Mouse (Mus musculus) forebrain, embryonic 13.5 days (tissue): ENCODE results near the gene Slc9b2. TPM values are rescaled to one million over a fixed set of nuclear protein-coding genes. Genes with fewer than 3 reads are reported as not detected.
A peak's percentile ranks its signal among the peaks of the same experiment; 100 is the strongest.

Experiments
- ATAC-seq: fragments of 200-750 bp; cut with Nextera tagmentation; 2 replicates; pipeline ENCODE4 v1.8.0; 2017
- H3K27ac ChIP-seq: fragments of 300-500 bp; sonication (generic); 2 replicates; pipeline ENCODE4 v1.5.1; 2015; ENCODE audit warnings: inconsistent platforms, mild to moderate bottlenecking, moderate library complexity
- H3K27me3 ChIP-seq: fragments of 300-500 bp; sonication (generic); 2 replicates; pipeline ENCODE4 v1.6.1; 2015; ENCODE audit warnings: mild to moderate bottlenecking, inconsistent platforms
- H3K36me3 ChIP-seq: fragments of 300-500 bp; sonication (generic); 2 replicates; pipeline ENCODE4 v1.6.1; 2015; ENCODE audit warnings: mild to moderate bottlenecking, inconsistent platforms; ENCODE audit not compliant: poor library complexity, severe bottlenecking
- H3K4me1 ChIP-seq: fragments of 300-500 bp; sonication (generic); 2 replicates; pipeline ENCODE4 v1.6.1; 2015; ENCODE audit warnings: inconsistent platforms
- H3K4me2 ChIP-seq: fragments of 300-500 bp; sonication (generic); 2 replicates; pipeline ENCODE4 v1.6.1; 2015; ENCODE audit warnings: inconsistent platforms, mild to moderate bottlenecking, moderate library complexity
- H3K4me3 ChIP-seq: fragments of 300-500 bp; sonication (generic); 2 replicates; pipeline ENCODE4 v1.5.1; 2015; ENCODE audit warnings: mild to moderate bottlenecking, inconsistent platforms
- H3K9ac ChIP-seq: fragments of 300-500 bp; sonication (generic); 2 replicates; pipeline ENCODE4 v1.6.1; 2015; ENCODE audit warnings: mild to moderate bottlenecking, inconsistent platforms
- H3K9me3 ChIP-seq: fragments of 300-500 bp; sonication (generic); replicated peaks from 2 replicates; pipeline ENCODE4 v1.6.1; 2016; ENCODE audit warnings: inconsistent platforms
- WGBS: fragments of 180-500 bp; shearing (Covaris S2); methylation state at CpG from one replicate; pipeline ENCODE4 v1.1.7; 2015; 5-methylcytosine and 5-hydroxymethylcytosine counted together
- polyA plus RNA-seq: library from polyadenylated mRNA; unstranded; fragments of >200 nt; fragmentation: Nextera tagmentation; extraction: Ambion mirVana; gene quantifications from 2 replicates; pipeline ENCODE4 v1.2.1, GENCODE M21; 2015

Slc9b2 gene
- polyA plus RNA-seq, 1 experiment from 2014 or later, result 0.83 TPM

GRCm38 (mm10) chr3:135285807-135286206, 21.7 kb upstream of the Slc9b2 start:
- Histone ChIP-seq H3K9ac (no peak overlapping the region), H3K9me3 (no peaks in the 10 kb centered on the region), H3K4me3 (no peak overlapping the region), H3K27me3 (no peaks in the 10 kb centered on the region), H3K27ac (no peak overlapping the region), H3K36me3 (no peaks in the 10 kb centered on the region), H3K4me2 (no peak overlapping the region), H3K4me1 (peaks cover under 1% of the 10 kb centered on the region; the same call in 1 of the 2 replicates)
- WGBS, result 73% methylated on average over 3 of the region's 3 CpGs
- no peak for ATAC-seq

DNA sequence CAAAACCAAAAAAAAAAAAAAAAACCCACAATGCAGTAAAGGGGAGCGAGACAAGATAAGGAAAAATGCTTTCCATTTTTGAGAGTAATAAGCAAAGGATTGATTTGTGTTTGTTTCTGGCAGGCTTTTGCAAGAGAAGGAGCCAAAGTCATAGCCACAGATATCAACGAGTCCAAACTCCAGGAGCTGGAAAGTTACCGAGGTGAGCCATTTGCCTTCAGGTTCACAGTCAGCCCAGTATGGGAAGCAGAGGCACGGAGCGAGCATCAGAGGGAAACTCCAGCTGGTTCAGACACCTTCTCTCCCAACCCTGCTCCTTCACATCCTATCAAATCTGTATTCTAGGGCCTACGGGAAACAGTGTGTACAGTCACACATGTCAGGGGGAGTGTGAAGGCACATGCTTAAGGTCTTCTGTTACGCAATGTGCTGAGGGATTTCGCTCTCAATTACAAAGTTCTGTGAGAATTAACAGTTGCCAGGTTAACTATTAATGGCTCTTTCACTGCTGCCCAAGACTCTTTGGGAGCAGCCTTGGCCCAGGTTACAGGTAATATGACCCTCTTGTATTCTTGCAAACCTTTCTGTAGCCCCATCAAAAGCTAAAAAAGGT, 19.3 kb upstream of the Slc9b2 start:
- Histone ChIP-seq H3K36me3 (no peaks in the 10 kb centered on the region), H3K4me2 (no peak overlapping the region), H3K27me3 (no peaks in the 10 kb centered on the region), H3K4me3 (no peak overlapping the region), H3K9me3 (no peaks in the 10 kb centered on the region), H3K9ac (no peak overlapping the region), H3K4me1 (no peaks in the 10 kb centered on the region), H3K27ac (no peak overlapping the region)
- ATAC-seq, result no peak
- WGBS, result 91% methylated on average over 8 of the region's 8 CpGs

- ATAC-seq, result no peak
- H3K9me3 ChIP-seq, result no peaks in the 10 kb centered on the region
- H3K4me1 ChIP-seq, result no peaks in the 10 kb centered on the region
- no peak overlapping the region for H3K9ac ChIP-seq
- 92% methylated on average over 1 of the region's 1 CpGs for WGBS
- H3K27ac ChIP-seq, result no peak overlapping the region
- H3K27me3 ChIP-seq, result no peaks in the 10 kb centered on the region
- H3K36me3 ChIP-seq, result no peaks in the 10 kb centered on the region
- H3K4me3 ChIP-seq, result no peak overlapping the region
- no peak overlapping the region for H3K4me2 ChIP-seq
Measured at GRCm38 (mm10) chr3:135289148-135289547, 18.4 kb upstream of the Slc9b2 start.

GRCm38 (mm10) chr3:135290249-135290894, 17.1 kb upstream of the Slc9b2 start:
- H3K9me3 ChIP-seq, result no peaks in the 10 kb centered on the region
- no peak overlapping the region for H3K4me3 ChIP-seq
- no peaks in the 10 kb centered on the region for H3K27me3 ChIP-seq
- H3K4me1 ChIP-seq, result no peaks in the 10 kb centered on the region
- H3K4me2 ChIP-seq, result no peak overlapping the region
- H3K36me3 ChIP-seq, result no peaks in the 10 kb centered on the region
- peak; percentile 85 for ATAC-seq
- no peak overlapping the region for H3K27ac ChIP-seq
- H3K9ac ChIP-seq, result no peak overlapping the region
- 97% methylated on average over 5 of the region's 7 CpGs for WGBS

- Histone ChIP-seq H3K4me3 (no peak overlapping the region), H3K36me3 (no peaks in the 10 kb centered on the region), H3K27ac (no peak overlapping the region), H3K9me3 (no peaks in the 10 kb centered on the region), H3K4me1 (no peaks in the 10 kb centered on the region), H3K27me3 (no peaks in the 10 kb centered on the region), H3K4me2 (no peak overlapping the region), H3K9ac (no peak overlapping the region)
- ATAC-seq, result peak; percentile 50; the same call in 1 of the 2 replicates
- WGBS, result 45% methylated on average over 7 of the region's 7 CpGs
Measured at GRCm38 (mm10) chr3:135293703-135294102, 13.8 kb upstream of the Slc9b2 start.

DNA sequence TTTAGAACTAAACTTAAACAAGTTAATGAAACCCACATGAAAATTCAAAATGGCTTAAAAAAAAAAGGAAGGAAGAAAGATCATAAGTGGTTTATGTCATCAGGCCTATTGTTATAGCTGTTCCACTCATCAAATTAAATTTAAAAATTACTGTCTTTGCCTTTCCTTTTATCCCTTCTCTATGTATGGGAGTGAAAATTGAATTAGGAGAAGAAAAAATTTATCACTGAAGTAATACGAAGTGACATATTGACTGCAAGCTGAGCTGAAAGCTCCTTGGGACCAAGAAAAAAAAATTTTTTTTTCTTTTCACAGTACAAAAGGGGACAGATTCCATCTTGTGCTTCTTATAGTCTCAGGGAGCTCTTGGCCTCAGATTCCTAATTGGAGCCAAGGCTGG, 11.9 kb upstream of the Slc9b2 start:
- H3K9me3 ChIP-seq, result no peaks in the 10 kb centered on the region
- H3K4me1 ChIP-seq, result no peaks in the 10 kb centered on the region
- 81% methylated on average over 1 of the region's 1 CpGs for WGBS
- no peak overlapping the region for H3K9ac ChIP-seq
- no peak for ATAC-seq
- no peaks in the 10 kb centered on the region for H3K36me3 ChIP-seq
- no peak overlapping the region for H3K4me2 ChIP-seq
- no peak overlapping the region for H3K4me3 ChIP-seq
- no peak overlapping the region for H3K27ac ChIP-seq
- no peaks in the 10 kb centered on the region for H3K27me3 ChIP-seq

- H3K36me3 ChIP-seq, result no peaks in the 10 kb centered on the region
- H3K4me3 ChIP-seq, result no peak overlapping the region
- 81% methylated on average over 3 of the region's 3 CpGs for WGBS
- no peak for ATAC-seq
- no peaks in the 10 kb centered on the region for H3K4me1 ChIP-seq
- no peak overlapping the region for H3K4me2 ChIP-seq
- H3K9me3 ChIP-seq, result no peaks in the 10 kb centered on the region
- no peaks in the 10 kb centered on the region for H3K27me3 ChIP-seq
- H3K9ac ChIP-seq, result no peak overlapping the region
- no peak overlapping the region for H3K27ac ChIP-seq
Measured at GRCm38 (mm10) chr3:135298560-135298959, 8.9 kb upstream of the Slc9b2 start.

- H3K4me1 ChIP-seq, result peaks cover 9% of the 10 kb centered on the region
- WGBS, result 83% methylated on average over 6 of the region's 6 CpGs
- no peak overlapping the region for H3K27ac ChIP-seq
- H3K27me3 ChIP-seq, result no peaks in the 10 kb centered on the region
- no peaks in the 10 kb centered on the region for H3K36me3 ChIP-seq
- no peak for ATAC-seq
- H3K4me2 ChIP-seq, result no peak overlapping the region
- no peak overlapping the region for H3K9ac ChIP-seq
- no peaks in the 10 kb centered on the region for H3K9me3 ChIP-seq
- H3K4me3 ChIP-seq, result no peak overlapping the region
Measured at GRCm38 (mm10) chr3:135300081-135300480, 7.4 kb upstream of the Slc9b2 start.

GRCm38 (mm10) chr3:135304060-135304459, 3.4 kb upstream of the Slc9b2 start:
- H3K9ac ChIP-seq, result 0 out of 2 replicates have a peak overlapping the region, but pooled peaks have one; percentile 9
- no peaks in the 10 kb centered on the region for H3K27me3 ChIP-seq
- no peaks in the 10 kb centered on the region for H3K9me3 ChIP-seq
- no peak overlapping the region for H3K4me2 ChIP-seq
- no peaks in the 10 kb centered on the region for H3K36me3 ChIP-seq
- H3K27ac ChIP-seq, result no peak overlapping the region
- H3K4me1 ChIP-seq, result peaks cover 14% of the 10 kb centered on the region
- no peak for ATAC-seq
- H3K4me3 ChIP-seq, result no peak overlapping the region
- 9% methylated on average over 6 of the region's 6 CpGs for WGBS

- no peak; the same call in 1 of the 2 replicates for ATAC-seq
- H3K4me3 ChIP-seq, result no peak overlapping the region
- 5% methylated on average over 9 of the region's 9 CpGs for WGBS
- H3K9ac ChIP-seq, result no peak overlapping the region
- H3K36me3 ChIP-seq, result no peaks in the 10 kb centered on the region
- peaks cover 14% of the 10 kb centered on the region for H3K4me1 ChIP-seq
- no peaks in the 10 kb centered on the region for H3K9me3 ChIP-seq
- H3K27ac ChIP-seq, result no peak overlapping the region
- no peaks in the 10 kb centered on the region for H3K27me3 ChIP-seq
- peak overlapping the region; percentile 3; the same call in 1 of the 2 replicates for H3K4me2 ChIP-seq
Measured at GRCm38 (mm10) chr3:135304566-135304965, 2.9 kb upstream of the Slc9b2 start.

DNA sequence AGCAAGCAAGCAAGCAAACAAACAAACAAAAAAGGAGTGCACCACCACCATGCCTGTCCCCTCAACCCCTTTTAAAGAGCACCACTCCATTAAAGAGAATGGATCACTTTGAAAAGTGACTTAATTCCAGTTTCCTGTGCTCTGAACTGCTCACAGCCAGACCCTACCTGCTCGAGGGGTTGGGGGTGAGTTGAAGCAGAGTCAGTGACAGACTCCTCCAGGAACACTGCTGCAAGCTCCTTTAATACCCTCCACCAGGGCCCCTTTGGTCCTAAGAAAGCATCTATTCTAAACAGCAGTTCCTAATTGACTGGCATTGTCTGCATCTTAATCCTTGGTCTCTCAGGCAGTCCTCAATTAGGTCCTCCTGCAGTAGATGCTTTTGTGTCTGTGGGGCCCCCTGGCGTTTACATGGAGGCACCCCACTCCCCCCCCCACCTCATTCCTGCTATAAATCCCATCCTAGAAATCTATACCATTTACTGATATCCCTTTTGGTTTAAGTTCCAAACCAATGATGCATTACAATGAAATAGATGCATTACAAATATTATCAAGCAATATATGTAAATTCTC, 5.5 kb downstream of the Slc9b2 start:
- H3K4me3 ChIP-seq, result no peak overlapping the region
- no peak overlapping the region for H3K9ac ChIP-seq
- H3K27ac ChIP-seq, result no peak overlapping the region
- H3K27me3 ChIP-seq, result no peaks in the 10 kb centered on the region
- WGBS, result 4% methylated on average over 2 of the region's 2 CpGs
- peaks cover 5% of the 10 kb centered on the region for H3K9me3 ChIP-seq
- no peak overlapping the region for H3K4me2 ChIP-seq
- ATAC-seq, result no peak
- peaks cover 5% of the 10 kb centered on the region; the same call in 1 of the 2 replicates for H3K36me3 ChIP-seq
- H3K4me1 ChIP-seq, result peaks cover 6% of the 10 kb centered on the region; the same call in 1 of the 2 replicates

DNA sequence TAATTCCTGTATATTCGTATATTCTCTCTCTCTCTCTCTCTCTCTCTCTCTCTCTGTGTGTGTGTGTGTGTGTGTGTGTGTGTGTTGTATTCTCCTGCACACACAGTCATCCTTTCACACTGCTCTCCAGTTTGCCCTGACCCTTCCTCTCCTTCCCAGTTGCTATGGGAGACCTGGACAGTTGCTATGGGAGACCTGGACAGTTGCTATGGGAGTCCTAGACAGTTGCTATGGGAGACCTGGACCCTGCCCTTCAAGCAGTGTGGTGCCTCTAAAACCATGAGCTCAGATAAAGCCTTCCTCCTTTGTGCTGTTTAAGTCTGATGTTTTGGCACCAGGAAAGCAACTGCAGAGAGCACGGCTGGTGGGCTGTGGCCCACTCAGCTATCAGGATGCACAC, 6.2 kb downstream of the Slc9b2 start:
- WGBS, result 33% methylated on average over 2 of the region's 2 CpGs

More for the DNA sequence above, 6.2 kb downstream of the Slc9b2 start:
- no peak overlapping the region for H3K4me2 ChIP-seq
- H3K4me1 ChIP-seq, result peaks cover 6% of the 10 kb centered on the region; the same call in 1 of the 2 replicates
- H3K27ac ChIP-seq, result no peak overlapping the region
- peak; percentile 68 for ATAC-seq
- H3K9me3 ChIP-seq, result peaks cover 5% of the 10 kb centered on the region
- no peak overlapping the region for H3K4me3 ChIP-seq
- no peaks in the 10 kb centered on the region for H3K27me3 ChIP-seq
- H3K9ac ChIP-seq, result no peak overlapping the region
- peaks cover 5% of the 10 kb centered on the region; the same call in 1 of the 2 replicates for H3K36me3 ChIP-seq
